Mouse (Mus musculus) brain, embryonic 14.5 days (tissue): ENCODE measurements around the gene Pnp.

Experiments used
- CTCF ChIP-seq: fragments of 200-500 bp; IDR thresholded peaks from 2 replicates; pipeline ENCODE4 v1.5.1; 2012; ENCODE audit warnings: inconsistent platforms, mild to moderate bottlenecking, moderate library complexity, borderline replicate concordance; ENCODE audit not compliant: insufficient read depth, insufficient read length; ENCODE audit errors: extremely low read depth
- POLR2A ChIP-seq: fragments of 200-500 bp; IDR thresholded peaks from 2 replicates; pipeline ENCODE4 v1.6.1; 2012; ENCODE audit warnings: mild to moderate bottlenecking, inconsistent platforms, borderline replicate concordance; ENCODE audit not compliant: poor library complexity, insufficient read depth, insufficient read length, severe bottlenecking; ENCODE audit errors: extremely low read depth

DNA sequence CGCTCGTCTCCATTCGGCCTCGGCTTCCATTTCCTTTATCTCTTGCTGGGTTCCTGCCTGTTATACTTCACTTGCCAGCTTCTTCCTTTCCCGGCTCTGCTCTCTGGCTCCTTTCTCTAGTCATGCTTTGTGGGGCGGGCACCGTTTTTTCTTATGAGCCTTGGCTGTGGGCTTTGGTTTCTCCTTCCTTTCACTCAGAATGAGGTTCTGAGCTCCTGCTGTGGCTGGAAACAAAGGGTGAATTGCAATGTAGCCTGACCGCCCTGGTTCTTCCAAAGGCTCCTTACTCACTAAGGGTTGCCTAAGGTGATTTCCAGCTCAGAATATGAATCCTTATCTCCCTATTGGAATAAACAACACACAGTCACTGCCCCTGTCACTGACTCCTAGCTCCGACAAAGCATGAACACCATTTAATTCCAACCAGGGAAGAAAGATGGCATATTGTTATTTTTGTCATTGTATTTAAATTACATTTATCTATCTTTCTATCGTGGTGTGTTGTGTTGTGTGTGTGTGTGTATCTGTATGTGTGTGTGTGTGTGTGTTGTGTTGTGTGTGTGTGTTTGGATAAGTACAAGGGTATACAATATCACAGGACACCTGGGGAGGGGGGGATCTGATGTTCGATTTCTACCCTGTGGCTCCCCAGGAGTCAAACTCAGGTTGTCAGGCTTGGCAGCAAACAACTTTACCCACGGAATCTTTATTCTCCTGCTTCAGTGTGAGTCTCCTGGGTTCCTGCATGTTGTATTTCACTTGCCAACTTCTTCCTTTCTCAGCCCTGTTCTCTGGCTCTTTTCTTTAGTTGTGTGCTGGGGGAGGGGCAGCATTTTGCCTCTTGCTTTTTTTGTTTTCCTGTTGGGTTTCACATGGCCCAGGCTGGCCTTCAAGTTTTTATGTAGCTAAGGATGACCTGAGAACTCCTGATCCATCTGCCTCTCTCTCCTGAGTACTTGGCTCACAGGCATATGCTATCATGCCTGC is 39.0 kb downstream of the Pnp start:
- TF ChIP-seq CTCF (no peak), POLR2A (no peak)
